Mouse (Mus musculus): ENCODE data around the gene Slc39a11.

The Slc39a11 gene

GRCm38 (mm10) chr11:113458582-113459210 lies 191.2 kb downstream of the Slc39a11 start:
- no peak for DNase-seq (ENCODE audit: low spot score)

GRCm38 (mm10) chr11:113452861-113453568 lies 196.9 kb downstream of the Slc39a11 start:
- peak; percentile 68 for DNase-seq (ENCODE audit: low spot score)

- DNase-seq (ENCODE audit: low spot score): no peak
These were observed 198.6 kb downstream of the Slc39a11 start for GRCm38 (mm10) chr11:113451301-113451700.

- no peak for DNase-seq (ENCODE audit: low spot score)
These were observed 199.2 kb downstream of the Slc39a11 start for GRCm38 (mm10) chr11:113450665-113451064.

- DNase-seq (ENCODE audit: low spot score): no peak
These were observed 199.9 kb downstream of the Slc39a11 start for GRCm38 (mm10) chr11:113450028-113450427.

- no peak for DNase-seq (ENCODE audit: low spot score)
These were observed 207.8 kb downstream of the Slc39a11 start for GRCm38 (mm10) chr11:113442036-113442435.

GRCm38 (mm10) chr11:113439328-113440030 lies 210.4 kb downstream of the Slc39a11 start:
- peak; percentile 84 for DNase-seq (ENCODE audit: low spot score)

- no peak for DNase-seq (ENCODE audit: low spot score)
These were observed 211.0 kb downstream of the Slc39a11 start for GRCm38 (mm10) chr11:113438915-113439314.

DNA sequence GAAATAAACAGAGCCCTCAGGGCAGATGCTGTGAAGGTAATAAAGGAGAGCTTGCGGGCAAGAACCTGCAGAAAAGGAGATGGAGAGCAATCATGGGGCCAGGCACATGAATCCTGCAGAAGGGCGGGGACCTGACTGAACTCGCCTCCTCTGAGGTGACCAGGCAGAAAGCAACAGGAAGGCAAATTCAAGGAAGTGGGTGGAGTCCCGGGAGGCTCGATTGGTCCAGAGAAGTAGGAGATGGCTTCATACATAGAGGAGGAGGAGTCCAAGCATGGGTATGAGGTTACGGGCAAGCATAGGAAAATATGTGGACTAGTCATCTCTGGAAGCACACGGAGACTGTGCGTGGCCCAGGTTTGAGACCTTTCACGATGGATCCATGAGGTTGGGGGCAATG lies 212.5 kb downstream of the Slc39a11 start:
- DNase-seq (ENCODE audit: low spot score): no peak

DNA sequence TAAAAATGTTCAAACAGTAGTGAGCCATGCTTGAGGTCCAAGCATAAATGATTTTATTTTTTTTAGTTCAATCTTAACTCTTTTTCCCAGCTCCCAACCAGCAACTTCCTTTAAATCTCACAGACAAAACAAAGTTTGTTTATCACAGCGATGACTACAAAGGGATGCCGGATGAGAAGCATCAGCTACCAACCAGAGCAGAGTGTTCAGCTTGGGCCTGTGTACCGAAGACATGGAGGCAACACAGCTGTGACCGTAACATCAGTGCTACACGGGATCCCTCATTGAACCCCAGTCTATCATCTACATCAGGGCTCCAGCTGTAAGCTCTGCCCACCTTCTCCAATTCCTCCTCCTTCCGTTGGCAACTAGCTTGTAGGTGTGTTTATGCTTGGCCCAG lies 213.6 kb downstream of the Slc39a11 start:
- DNase-seq (ENCODE audit: low spot score): no peak

- DNase-seq (ENCODE audit: low spot score): peak; percentile 46
These were observed 214.2 kb downstream of the Slc39a11 start for GRCm38 (mm10) chr11:113435696-113436095.

DNA sequence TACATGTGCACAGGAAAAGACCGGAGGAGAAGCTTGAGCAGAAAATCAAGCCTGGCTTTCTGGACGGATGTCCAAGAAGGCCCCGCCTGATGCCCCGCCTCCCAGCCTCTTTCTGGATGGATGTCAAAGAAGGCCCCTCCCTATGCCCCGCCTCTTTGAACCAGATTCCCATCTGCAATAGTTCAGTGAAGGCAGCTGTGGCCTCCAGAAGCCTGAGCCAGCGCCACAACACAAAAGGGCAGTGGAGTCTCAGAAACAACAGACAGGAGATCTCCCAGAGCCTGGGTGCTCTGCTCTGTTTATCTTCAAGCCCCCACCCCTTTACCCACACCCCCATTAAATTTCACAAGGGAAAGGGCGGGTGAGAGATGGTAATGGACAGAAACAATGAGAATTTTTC lies 218.7 kb downstream of the Slc39a11 start:
- peak; percentile 53 for DNase-seq (ENCODE audit: low spot score)

- no peak for DNase-seq (ENCODE audit: low spot score)
These were observed 224.0 kb downstream of the Slc39a11 start for GRCm38 (mm10) chr11:113425882-113426281.

DNA sequence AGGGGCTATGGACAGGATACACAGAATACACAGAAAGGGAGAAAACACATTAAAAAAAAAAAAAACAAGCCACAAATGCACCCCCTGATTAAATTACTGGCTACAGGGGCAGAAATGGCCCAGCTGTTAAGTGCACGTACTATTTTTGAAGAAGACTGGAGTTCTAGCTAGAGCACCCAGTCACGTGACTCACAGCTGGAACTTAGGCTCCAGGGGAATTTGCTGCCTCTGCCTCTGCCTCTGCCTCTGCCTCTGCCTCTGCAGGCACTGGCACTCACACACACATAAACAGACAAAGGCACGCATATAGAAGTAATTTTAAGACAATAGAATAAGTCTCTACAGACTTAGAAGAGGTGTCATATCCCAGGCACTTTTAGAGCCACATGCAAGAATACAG lies 224.4 kb downstream of the Slc39a11 start:
- no peak for DNase-seq (ENCODE audit: low spot score)

DNA sequence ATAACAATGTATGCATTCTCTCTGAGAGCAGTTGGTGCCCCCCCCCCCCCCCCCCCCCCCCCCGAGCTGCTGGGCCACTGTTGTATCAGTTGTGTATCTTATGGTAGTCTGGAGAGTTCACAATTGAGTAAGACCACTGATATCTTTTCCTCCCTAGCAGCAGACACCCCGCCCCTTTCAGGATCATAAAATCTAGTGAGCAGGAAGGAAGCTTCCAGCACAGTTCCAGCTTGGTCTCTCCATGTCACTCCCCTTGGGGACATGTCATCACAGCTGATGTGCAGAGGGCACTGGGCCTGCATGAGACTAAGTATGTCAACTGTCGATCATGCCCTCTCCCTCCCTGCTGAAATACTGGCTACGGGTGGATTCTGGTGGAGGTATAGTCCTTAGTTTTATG lies 225.1 kb downstream of the Slc39a11 start:
- no peak for DNase-seq (ENCODE audit: low spot score)

DNA sequence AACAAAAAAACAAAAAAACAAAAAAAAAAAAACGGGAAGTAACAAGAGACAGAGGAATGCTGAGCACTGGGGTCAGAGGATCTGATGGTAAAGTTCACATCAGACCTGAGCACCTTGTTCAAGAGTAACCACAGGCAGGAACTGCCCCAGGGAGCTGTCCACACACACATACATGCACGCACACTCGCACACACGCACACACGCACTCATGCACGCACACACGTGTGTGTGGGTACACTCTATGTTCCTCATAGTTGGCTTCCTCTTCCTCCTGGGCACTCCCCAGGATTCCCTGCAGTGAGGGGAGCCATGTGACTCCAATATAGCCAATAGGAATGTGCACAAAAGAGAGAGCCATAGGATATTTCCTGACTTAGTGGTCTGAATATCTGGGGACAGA lies 227.3 kb downstream of the Slc39a11 start:
- DNase-seq (ENCODE audit: low spot score): no peak

DNA sequence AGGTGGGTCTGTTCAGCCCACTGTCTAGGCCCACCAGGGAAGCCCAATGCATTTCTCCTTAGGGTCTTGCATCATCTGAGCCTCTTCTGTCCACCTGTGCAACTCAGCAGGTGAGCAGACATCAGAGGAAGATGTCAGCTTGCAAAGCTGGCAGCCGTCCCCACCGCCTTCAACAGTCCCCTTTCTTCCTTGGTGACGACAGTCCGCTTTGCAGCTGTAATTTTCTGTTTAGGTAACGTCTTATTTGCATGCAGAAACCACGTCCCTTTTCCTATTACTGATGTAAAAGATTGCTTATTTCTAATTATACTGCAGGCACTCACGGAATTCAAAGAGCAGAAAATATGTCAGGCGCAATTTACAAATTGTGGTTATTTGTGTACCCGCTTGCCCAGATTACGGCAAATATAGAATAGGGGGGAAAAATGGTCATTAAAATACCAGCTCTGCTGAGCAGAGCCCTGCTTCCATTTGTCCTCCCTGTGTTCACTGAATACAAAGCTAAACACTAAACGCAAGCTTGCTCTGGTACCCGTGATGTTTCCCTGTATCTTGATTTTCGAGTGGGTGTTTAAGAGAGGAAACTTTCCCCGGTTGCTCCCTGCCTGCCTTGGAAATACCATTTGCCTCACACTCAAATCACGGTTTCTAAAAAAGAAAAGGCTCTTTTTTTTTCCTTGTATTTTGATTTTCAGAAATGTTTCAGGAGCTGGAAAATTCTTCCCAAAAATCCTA lies 230.8 kb downstream of the Slc39a11 start:
- DNase-seq (ENCODE audit: low spot score): no peak

DNA sequence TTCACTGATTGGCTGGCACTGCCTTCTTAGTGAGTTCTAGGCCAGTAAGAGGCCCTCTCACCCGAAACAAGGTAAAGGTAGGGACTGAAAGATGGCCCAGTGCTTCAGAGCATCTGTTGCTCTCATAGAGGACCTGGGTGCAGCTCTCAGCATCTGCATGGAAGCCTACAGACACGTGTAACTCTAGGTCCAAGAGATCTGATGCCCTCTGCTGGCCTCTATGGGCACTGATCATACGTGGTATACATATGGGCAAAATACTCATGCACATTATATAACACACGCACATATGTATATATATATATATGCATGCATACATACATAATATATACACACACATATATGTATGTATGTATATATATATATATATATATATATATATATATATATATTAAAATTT lies 231.9 kb downstream of the Slc39a11 start:
- DNase-seq (ENCODE audit: low spot score): no peak

GRCm38 (mm10) chr11:113412545-113412944 lies 237.3 kb downstream of the Slc39a11 start:
- DNase-seq (ENCODE audit: low spot score): no peak

DNA sequence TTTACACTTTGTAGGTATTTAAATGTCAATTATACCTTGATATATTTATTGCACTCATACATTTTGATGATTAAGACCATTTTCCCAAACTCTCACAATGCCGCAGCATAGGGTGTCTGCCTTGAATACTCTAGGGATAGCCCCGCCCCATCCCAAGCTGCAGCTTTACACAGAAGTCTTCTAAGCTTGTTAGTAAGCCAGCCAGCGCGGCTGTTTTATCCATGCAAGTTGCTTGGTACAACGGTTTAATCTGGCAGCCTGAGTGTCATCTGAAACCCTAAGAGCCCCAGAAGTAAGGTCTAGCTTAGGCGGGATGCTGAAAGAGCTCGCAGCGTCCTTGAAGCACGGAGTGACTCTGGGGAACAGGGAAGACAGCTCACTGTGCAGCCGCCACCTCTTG lies 238.1 kb downstream of the Slc39a11 start:
- DNase-seq (ENCODE audit: low spot score): no peak

DNA sequence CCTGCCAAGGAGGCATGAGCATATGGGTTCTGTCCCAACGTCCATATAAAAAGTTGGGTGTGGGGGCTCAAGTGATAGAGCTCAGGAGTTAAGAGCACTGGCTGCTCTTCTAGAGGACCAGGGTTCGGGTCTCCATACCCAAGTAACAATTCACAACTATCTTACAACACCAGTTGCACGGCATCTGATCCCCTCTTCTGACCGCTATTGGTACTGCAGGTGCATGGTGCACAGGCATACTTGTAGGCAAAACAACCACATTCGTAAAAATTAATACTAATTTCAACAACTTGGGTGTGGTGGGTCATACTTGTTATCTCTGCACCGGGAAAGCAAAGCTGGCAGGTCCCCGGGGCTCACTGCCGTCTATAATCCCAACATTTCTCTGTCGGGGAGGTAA lies 240.8 kb downstream of the Slc39a11 start:
- DNase-seq (ENCODE audit: low spot score): no peak

DNA sequence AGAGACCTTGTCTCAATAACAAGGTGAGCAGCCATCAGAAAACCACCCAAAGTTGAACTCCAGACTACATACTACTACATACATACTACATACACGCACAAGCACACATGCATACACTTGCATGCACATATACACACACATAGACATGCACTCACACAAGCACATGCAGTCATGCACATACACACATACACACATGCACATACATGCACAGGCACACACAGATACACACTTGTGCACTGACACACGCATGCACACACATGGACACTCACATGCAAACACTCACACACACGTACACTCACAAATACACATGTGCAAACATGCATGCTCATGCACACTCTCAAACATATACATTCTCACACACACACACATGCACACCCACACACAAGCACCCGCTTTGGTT lies 242.4 kb downstream of the Slc39a11 start:
- DNase-seq (ENCODE audit: low spot score): no peak

DNA sequence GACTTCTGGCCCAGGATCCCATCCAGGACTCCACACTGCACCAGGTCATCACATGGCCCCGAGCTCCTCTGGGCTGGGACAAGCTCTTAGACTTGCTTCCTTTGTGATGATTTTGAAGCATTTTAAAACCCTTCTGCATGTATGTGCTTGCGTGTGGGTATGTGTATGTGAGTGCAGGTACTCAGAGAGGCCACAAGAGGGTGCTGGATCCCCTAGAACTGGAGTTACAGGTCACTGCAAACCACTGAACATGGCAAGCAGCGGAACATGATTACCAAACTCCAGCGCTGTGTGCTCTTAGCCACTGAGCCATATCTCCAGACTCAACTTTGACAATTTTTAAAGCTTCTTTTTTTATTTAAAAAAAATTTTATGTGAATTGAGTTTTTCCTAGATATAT lies 249.0 kb downstream of the Slc39a11 start:
- DNase-seq (ENCODE audit: low spot score): no peak
